Mouse (Mus musculus) adrenal gland (tissue): ENCODE data around the gene Hdhd5.

Experiments
- intact Hi-C: fragments of 180-260 bp; cut with DNase I; formaldehyde crosslinking; loops from one replicate; pipeline ENCODE4 v1.15.1; 2025
- long read RNA-seq, 2 experiments: library from polyadenylated mRNA; unstranded; transcript quantifications; one replicate each; pipeline ENCODE4 v2.0.0; 2020; ENCODE audit warnings: borderline replicate concordance in 1 of 2; ENCODE audit not compliant: insufficient replicate concordance in 1 of 2

Gene Hdhd5
- long read RNA-seq, experiment 1, transcript Hdhd5-201 (8 exons, 1,928 nt): major isoform, 6 of 8 reads
- long read RNA-seq, experiment 1, partial matches to known transcripts: 1 of 8 reads
- long read RNA-seq, experiment 1, other reads (novel, unspliced or antisense): 1 of 8 reads
- long read RNA-seq, experiment 2, transcript Hdhd5-201 (8 exons, 1,928 nt): major isoform, 6 of 10 reads
- long read RNA-seq, experiment 2, partial matches to known transcripts: 1 of 10 reads
- long read RNA-seq, experiment 2, other reads (novel, unspliced or antisense): 3 of 10 reads

GRCm38 (mm10) chr6:120531020-120531965 is at the start of gene Hdhd5:
Gene Hdhd5, minus strand, starts transcription at chr6:120531319.
- intact Hi-C loops: loop anchor here (10.0 kb wide), 1 partner anchor 304 kb away; the partner anchor contains the start of gene Bcl2l13

GRCm38 (mm10) chr6:120580713-120581015 is 49.5 kb upstream of the Hdhd5 start:
- intact Hi-C loops: loop anchor here (5.0 kb wide), 1 partner anchor 38 kb away; no protein-coding TSS in a partner anchor

GRCm38 (mm10) chr6:120579831-120580712 is 49.0 kb upstream of the Hdhd5 start:
- intact Hi-C loops: loop anchor here (5.0 kb wide), 1 partner anchor 38 kb away; no protein-coding TSS in a partner anchor

GRCm38 (mm10) chr6:120579110-120579830 is 48.2 kb upstream of the Hdhd5 start:
- intact Hi-C loops: no loop called here

GRCm38 (mm10) chr6:120578471-120578870 is 47.4 kb upstream of the Hdhd5 start:
- intact Hi-C loops: no loop called here

- intact Hi-C loops: no loop called here
These were observed 41.3 kb upstream of the Hdhd5 start for GRCm38 (mm10) chr6:120572372-120572771.

GRCm38 (mm10) chr6:120568257-120568656 is 37.1 kb upstream of the Hdhd5 start:
- intact Hi-C loops: no loop called here

GRCm38 (mm10) chr6:120566911-120567909 is 36.1 kb upstream of the Hdhd5 start:
- intact Hi-C loops: no loop called here

GRCm38 (mm10) chr6:120556641-120557040 is 25.5 kb upstream of the Hdhd5 start:
- intact Hi-C loops: no loop called here

GRCm38 (mm10) chr6:120555983-120556567 is 25.0 kb upstream of the Hdhd5 start:
- intact Hi-C loops: no loop called here

- intact Hi-C loops: no loop called here
These were observed 24.0 kb upstream of the Hdhd5 start for GRCm38 (mm10) chr6:120555152-120555551.

- intact Hi-C loops: no loop called here
These were observed 19.1 kb upstream of the Hdhd5 start for GRCm38 (mm10) chr6:120550173-120550572.

GRCm38 (mm10) chr6:120548581-120548980 is 17.5 kb upstream of the Hdhd5 start:
- intact Hi-C loops: no loop called here

GRCm38 (mm10) chr6:120546973-120547372 is 15.9 kb upstream of the Hdhd5 start:
- intact Hi-C loops: no loop called here

GRCm38 (mm10) chr6:120546292-120546691 is 15.2 kb upstream of the Hdhd5 start:
- intact Hi-C loops: no loop called here

- intact Hi-C loops: loop anchor here (5.0 kb wide), 1 partner anchor 40 kb away; no protein-coding TSS in a partner anchor
These were observed 10.9 kb upstream of the Hdhd5 start for GRCm38 (mm10) chr6:120542061-120542460.

- intact Hi-C loops: loop anchor here (5.0 kb wide), 1 partner anchor 41 kb away; no protein-coding TSS in a partner anchor
These were observed 10.3 kb upstream of the Hdhd5 start for GRCm38 (mm10) chr6:120541386-120541785.

- intact Hi-C loops: loop anchor here (2.0 to 10.0 kb wide), 4 partner anchors 42 to 295 kb away; partner anchors contain the start of genes Bcl2l13 and Cecr2
These were observed 8.7 kb upstream of the Hdhd5 start for GRCm38 (mm10) chr6:120539781-120540231.
